Mouse (Mus musculus) Patski (cell line): ENCODE measurements around the gene Dlg1. TPM values are rescaled to one million over a fixed set of nuclear protein-coding genes. Genes with fewer than 3 reads are reported as not detected.
A peak's percentile ranks its signal among the peaks of the same experiment; 100 is the strongest.

Source experiments
- ATAC-seq: fragments of 100-300 bp; one replicate; pipeline ENCODE4 v1.8.0; 2021
- CTCF ChIA-PET: fragments of 350-600 bp; sonication (Branson Sonifier 250); formaldehyde crosslinking; loops from one replicate; lab custom pipeline; 2022; ENCODE audit warnings: inconsistent platforms; lab: Charles Lee
- POLR2A ChIA-PET: fragments of 350-600 bp; sonication (Branson Sonifier 250); formaldehyde crosslinking; loops from one replicate; lab custom pipeline; 2022; ENCODE audit warnings: antibody characterized with exemption, inconsistent platforms; lab: Charles Lee
- DNase-seq: peaks from one replicate; pipeline ENCODE4 v3.0.0-alpha.2; 2011; ENCODE audit warnings: low read depth, low spot score
- H3K27me3 ChIP-seq: fragments of 371-371 bp; one replicate; pipeline ENCODE4 v1.5.1; 2021
- CTCF ChIP-seq: fragments of 100-300 bp; IDR thresholded peaks from one replicate; pipeline ENCODE4 v1.5.1; 2021
- in situ Hi-C: fragments of 300-500 bp; cut with MboI; formaldehyde crosslinking; loops from 3 replicates; pipeline ENCODE4 v1.11.1; 2018; ENCODE audit warnings: low pct_unique_long_range_greater_than_20kb, mixed read lengths
- polyA plus RNA-seq: library from polyadenylated mRNA; unstranded; gene quantifications from one replicate; pipeline ENCODE4 v1.2.3, GENCODE M21; 2021

The Dlg1 gene
- polyA plus RNA-seq, 1 experiment from 2014 or later = 116 TPM

DNA sequence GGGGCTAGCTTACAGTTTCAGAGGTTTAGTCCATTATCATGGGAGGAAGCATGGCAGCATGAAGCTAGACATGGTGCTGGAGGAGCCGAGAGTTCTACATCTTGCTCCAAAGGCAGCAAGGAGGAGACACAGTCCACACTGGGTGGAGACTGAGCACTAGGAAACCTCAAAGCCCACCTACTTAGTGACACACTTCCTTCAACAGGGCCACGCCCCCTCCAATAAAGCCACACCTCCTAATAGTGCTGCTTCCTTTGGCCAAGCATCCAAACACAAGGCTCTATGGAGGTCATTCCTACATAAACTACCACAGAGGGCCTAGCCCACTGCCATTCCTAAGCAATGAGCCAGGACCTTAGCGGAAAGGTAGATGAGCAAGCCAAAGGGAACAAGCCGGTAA lies 32.9 kb upstream of the Dlg1 start:
- no peak for TF ChIP-seq CTCF
- CTCF ChIA-PET = no interaction called here
- no peaks in the 10 kb centered on the region for H3K27me3 ChIP-seq
- in situ Hi-C loops = no loop called here
- POLR2A ChIA-PET = interaction anchor here (0.6 kb wide), 1 partner anchor 11 kb away, joined by 4 read pairs; no protein-coding TSS in a partner anchor
- DNase-seq (no peak), ATAC-seq (no peak)

DNA sequence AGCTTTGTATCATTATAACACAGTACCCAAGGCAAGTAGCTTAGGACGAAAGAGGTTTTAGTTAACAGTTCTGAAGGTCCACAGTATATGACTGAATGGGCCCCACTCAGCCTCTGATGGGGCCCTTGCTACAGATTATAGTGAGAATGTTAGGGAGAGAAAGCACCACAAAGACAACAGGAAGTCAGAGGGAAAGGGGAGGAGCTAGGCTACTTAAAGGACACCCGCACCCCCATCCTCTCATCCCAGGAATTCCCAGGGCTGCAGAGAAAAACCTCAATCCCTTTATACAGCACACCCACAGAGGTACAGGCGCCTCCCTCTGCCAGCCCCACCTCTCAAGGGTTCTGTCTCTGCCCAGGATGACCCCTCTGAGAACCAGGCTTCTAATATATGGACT lies 32.2 kb upstream of the Dlg1 start:
- in situ Hi-C loops = no loop called here
- H3K27me3 ChIP-seq = no peaks in the 10 kb centered on the region
- no peak for TF ChIP-seq CTCF
- ChIA-PET CTCF (no interaction called here), POLR2A (no interaction called here)
- DNase-seq (no peak), ATAC-seq (no peak)

DNA sequence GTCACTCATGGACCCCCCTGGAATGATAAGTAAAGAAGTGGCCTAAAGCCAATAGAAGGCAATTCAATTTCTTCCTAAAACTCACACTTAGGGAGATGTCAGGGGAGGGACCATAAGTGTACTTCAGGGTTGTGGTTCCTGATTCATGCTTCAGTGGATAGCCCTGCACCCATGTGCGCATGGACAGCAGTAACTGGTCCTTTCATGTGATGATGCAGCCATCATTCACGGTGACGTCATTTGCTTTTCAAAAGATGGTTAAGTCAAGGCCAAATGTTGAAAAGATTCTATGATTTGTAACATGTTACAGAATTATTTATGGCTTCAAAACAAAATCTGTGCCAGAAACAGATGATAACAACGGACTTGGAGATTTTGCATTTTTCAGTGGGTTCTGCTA lies 28.9 kb upstream of the Dlg1 start:
- POLR2A ChIA-PET = no interaction called here
- no peaks in the 10 kb centered on the region for H3K27me3 ChIP-seq
- in situ Hi-C loops = no loop called here
- TF ChIP-seq CTCF = no peak
- ATAC-seq = no peak
- CTCF ChIA-PET = no interaction called here
- no peak for DNase-seq

DNA sequence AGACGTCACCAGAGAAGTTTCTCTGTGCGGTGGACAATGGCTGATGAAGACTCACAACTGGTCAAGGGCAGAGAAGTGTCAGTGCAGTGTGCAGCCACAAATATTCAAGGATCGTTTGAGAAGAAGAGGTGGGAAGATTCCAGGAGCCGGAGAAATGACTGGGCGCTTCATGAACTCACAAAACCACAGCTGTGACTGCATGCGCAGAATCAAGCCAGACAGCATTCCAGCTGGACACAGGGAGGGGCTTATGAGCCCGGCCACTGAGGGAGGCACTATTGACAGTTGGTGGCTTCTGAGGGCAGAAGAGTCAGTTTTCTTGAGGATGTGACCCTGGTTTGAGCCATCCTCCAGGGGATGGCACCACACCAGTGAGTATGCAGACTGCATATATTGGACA lies 24.9 kb upstream of the Dlg1 start:
- POLR2A ChIA-PET = interaction anchor here (1.0 to 1.7 kb wide), 3 partner anchors 9 to 40 kb away, joined by 3 to 8 read pairs (median 5); partner anchors contain the start of gene Dlg1
- in situ Hi-C loops = no loop called here
- CTCF ChIA-PET = interaction anchor here (0.9 to 1.8 kb wide), 2 partner anchors 9 to 26 kb away, joined by 3 to 5 read pairs; no protein-coding TSS in a partner anchor
- DNase-seq (peak; percentile 58), ATAC-seq (peak; percentile 65)
- no peaks in the 10 kb centered on the region for H3K27me3 ChIP-seq
- TF ChIP-seq CTCF = no peak

DNA sequence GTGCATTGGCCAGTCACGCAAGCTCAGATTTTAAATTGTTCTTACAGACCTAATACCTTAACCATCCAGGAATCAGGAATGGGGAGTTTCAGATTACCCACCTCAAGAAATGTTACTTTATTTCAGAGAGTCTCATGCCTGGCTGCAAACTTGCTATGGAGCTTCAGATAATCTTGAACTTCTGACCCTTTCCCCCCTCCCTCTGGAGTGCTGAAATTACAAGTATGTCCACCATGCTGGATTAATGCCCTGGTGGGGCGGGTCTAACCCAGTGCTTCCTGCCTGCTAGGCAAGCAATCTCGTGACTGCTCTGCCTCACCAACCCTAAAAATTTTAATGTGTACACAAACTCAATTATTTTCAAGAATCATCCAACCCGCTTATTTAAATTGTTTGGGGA lies 23.3 kb upstream of the Dlg1 start:
- DNase-seq (peak; percentile 13), ATAC-seq (no peak)
- ChIA-PET CTCF (interaction anchor here (1.2 to 1.7 kb wide), 2 partner anchors 16 to 137 kb away, joined by 3 to 4 read pairs; no protein-coding TSS in a partner anchor), POLR2A (interaction anchor here (1.1 kb wide), 1 partner anchor 32 kb away, joined by 3 read pairs; no protein-coding TSS in a partner anchor)
- no peaks in the 10 kb centered on the region for H3K27me3 ChIP-seq
- in situ Hi-C loops = no loop called here
- TF ChIP-seq CTCF = no peak

DNA sequence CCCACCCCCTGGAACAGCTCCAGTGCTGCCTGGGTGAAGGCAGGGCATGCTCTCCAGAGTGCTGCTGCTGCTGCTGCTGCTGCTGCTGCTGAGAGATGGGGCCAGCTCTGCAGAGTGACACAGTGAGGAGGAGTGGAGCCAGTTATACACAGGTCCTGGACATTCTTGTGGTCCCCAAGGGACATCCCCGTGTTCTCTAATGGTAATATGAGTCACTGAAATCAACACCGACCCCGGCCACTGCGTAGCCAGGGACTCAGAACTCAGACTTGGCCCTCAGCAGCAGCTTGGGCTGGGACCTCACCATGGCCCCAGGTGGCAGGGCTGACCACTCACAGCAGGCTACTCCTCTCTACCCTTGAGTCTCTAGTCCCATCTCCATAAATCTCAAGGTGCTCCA lies 21.5 kb upstream of the Dlg1 start:
- POLR2A ChIA-PET = interaction anchor here (0.7 kb wide), 1 partner anchor 10 kb away, joined by 3 read pairs; no protein-coding TSS in a partner anchor
- in situ Hi-C loops = no loop called here
- CTCF ChIA-PET = no interaction called here
- DNase-seq = peak; percentile 12
- peak; percentile 41 for ATAC-seq
- TF ChIP-seq CTCF = no peak
- no peaks in the 10 kb centered on the region for H3K27me3 ChIP-seq

DNA sequence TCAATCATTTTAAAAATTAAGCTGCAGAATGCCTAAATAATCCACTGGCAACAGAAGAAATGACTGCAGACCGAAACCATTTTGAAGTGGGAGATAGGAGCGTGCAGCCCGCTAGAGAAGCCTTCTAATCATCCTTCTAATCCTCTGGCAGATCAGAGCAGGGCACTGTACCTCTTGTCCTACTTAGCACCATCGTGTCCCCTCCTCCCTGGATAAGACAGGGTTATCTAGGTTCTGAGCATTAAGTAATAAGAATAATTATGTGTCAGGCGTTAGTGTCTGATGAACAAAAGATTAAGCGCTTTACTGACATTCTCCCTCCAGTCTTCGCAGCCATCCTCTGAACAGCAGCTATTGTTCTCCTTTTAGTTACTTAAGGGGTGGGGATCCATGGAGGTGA lies 16.0 kb upstream of the Dlg1 start:
- POLR2A ChIA-PET = interaction anchor here (1.8 kb wide), 1 partner anchor 9 kb away, joined by 5 read pairs; no protein-coding TSS in a partner anchor
- in situ Hi-C loops = no loop called here
- CTCF ChIA-PET = interaction anchor here (1.8 kb wide), 1 partner anchor 194 kb away, joined by 5 read pairs; no protein-coding TSS in a partner anchor
- no peak for DNase-seq
- ATAC-seq = no peak
- no peak for TF ChIP-seq CTCF
- no peaks in the 10 kb centered on the region for H3K27me3 ChIP-seq

DNA sequence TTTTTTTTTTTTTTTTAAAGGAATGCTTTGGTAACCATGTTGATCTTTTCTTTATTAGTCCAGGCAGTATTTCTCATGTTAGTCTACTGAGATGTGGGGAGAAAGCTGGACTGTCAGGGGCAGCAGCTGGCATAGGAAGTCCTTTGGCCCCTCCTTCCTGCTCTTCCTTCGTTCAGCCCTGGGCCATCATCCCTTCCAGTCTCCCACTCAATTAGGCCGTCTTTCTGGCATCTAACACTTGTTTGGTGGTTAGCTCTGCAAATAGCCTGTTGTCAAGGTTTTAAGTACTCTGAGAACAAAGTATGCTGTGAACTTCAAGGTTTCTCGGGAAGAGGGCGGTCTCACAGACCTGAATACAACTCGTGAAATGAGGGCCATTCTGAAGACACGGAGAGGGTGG lies 12.5 kb upstream of the Dlg1 start:
- DNase-seq (no peak), ATAC-seq (no peak)
- TF ChIP-seq CTCF = no peak
- CTCF ChIA-PET = interaction anchor here (0.6 to 2.1 kb wide), 2 partner anchors 10 to 61 kb away, joined by 3 to 5 read pairs; no protein-coding TSS in a partner anchor
- in situ Hi-C loops = no loop called here
- POLR2A ChIA-PET = interaction anchor here (0.7 to 1.7 kb wide), 2 partner anchors 13 to 87 kb away, joined by 3 to 4 read pairs; partner anchors contain the start of gene Dlg1
- no peaks in the 10 kb centered on the region for H3K27me3 ChIP-seq

DNA sequence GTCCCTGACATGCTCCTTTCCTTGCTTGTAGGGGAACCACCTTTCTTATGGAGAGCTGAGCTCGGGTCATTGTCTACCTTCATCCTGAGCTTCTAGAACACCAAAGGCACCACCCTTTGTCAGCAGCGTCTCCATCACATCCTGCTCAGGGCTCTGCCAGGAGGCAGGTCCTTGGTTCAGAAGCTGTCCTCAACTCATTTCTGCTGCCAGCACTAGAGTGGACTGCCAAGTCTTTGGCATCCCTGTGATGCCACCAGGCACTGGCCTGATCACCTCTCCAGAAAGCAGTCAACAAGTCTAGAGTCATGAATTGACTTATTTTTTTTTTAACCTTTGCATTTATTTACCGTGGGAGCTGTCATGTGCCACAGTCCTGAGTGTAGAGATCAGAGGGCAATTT lies 11.7 kb upstream of the Dlg1 start:
- ChIA-PET CTCF (interaction anchor here (2.1 kb wide), 1 partner anchor 9 kb away, joined by 5 read pairs; no protein-coding TSS in a partner anchor), POLR2A (interaction anchor here (0.6 to 1.7 kb wide), 2 partner anchors 9 to 12 kb away, joined by 3 to 4 read pairs; partner anchors contain the start of gene Dlg1)
- H3K27me3 ChIP-seq = no peaks in the 10 kb centered on the region
- DNase-seq (no peak), ATAC-seq (no peak)
- in situ Hi-C loops = no loop called here
- no peak for TF ChIP-seq CTCF

DNA sequence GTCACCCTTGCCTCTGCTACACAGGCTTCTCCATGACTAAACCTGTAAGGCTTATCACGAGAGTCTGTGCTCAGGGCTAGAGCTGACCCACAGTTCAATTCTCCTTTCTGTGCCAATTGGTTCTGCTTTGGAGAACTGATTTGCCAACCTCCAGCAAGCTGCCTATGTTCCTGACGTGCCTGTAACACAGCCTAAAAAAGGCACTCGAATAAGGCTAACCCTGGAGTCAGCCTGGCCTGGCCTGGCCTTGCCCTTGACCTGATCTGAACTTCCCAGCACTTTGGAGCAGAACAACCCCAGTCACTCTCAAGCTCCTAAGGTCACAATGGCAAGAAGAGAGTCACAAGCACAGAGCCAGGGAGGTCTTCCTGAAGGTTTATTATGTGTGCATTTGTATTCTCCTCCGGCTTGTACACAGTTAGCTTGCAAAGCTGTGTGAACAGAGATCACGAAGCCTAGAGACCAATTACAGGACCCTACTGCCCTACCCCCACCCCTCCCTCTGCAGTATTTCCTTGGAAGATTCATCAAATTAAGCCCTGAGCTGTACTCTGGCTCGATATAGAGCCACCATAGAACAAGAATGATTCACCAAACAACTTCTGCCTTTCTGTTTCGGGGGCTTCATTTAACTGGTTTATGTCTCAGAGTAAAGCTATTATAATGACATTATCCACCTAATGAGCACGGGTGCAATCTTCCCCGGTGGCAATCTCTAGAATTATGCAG lies 11.0 kb upstream of the Dlg1 start:
- ATAC-seq = no peak
- no peak for DNase-seq
- no peak for TF ChIP-seq CTCF
- ChIA-PET CTCF (interaction anchor here (2.1 kb wide), 1 partner anchor 8 kb away, joined by 5 read pairs; no protein-coding TSS in a partner anchor), POLR2A (interaction anchor here (0.6 to 1.7 kb wide), 2 partner anchors 10 to 11 kb away, joined by 3 to 4 read pairs; partner anchors contain the start of gene Dlg1)
- H3K27me3 ChIP-seq = no peaks in the 10 kb centered on the region
- in situ Hi-C loops = no loop called here

DNA sequence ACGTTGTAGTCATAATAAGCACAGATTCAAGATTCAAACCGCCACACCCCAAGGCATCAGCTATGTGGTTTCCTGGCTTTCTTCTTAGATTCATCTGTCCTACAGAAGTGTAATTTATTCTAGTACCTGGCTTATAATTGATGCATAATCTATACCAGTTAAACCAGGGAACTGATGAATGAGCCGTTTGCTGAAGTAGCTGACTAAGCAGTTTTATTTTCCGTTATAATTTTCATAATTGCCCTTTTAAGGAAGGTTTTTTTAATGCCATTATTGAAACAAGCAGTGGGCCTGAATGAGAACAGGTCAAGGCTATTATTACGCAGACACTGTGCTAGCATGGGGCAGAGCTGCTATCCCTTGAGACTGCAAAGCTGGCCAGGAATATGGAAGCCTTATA lies 9.6 kb upstream of the Dlg1 start:
- no peak for DNase-seq
- ATAC-seq = no peak
- POLR2A ChIA-PET = no interaction called here
- in situ Hi-C loops = no loop called here
- no peak for TF ChIP-seq CTCF
- CTCF ChIA-PET = no interaction called here
- no peaks in the 10 kb centered on the region for H3K27me3 ChIP-seq
